In the genomic region with DNA sequence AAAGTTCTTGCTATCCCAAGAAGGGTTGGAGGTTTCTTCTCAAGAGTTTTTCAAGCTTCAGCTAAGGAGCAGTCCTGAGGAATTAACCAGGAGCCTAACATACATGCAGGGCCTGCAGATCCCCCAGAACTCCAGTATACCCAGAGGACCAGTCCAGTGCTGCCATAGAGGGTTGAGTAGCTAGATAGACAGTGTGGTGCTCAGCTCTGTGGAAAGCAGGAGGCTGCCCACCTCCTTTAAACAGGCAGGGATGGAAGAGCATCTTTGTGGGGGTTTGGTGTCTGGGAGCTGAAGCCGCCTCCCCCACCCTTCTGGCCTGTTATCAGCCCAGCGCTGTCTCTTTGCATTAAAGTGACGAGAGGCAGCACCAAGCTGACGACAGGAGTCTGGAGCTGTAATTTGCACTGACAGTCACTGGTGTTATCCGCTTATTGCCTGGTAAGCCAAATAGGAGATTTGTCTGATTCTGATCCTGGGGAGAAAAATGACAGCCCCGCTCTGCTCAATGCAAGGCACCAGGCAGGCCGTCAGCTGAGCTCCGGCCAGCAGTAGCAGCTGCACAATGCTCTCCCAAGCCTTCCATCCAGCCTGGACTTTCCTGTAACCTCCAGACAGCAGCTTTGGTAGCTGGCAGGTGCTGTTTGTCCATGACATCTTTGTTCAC, we compare ENCODE assay signal across 8 mouse cellular contexts. TPM values are rescaled to one million over a fixed set of nuclear protein-coding genes. Genes with fewer than 3 reads are reported as not detected.
DNase-seq lines count a peak whose midpoint lies in the region; ATAC-seq lines count a peak whose summit lies in the region.
"Had no signal": no experiment of that assay in that cellular context is flagged by ENCODE, and none has a peak within 500 bp of the region (broad histone marks: within the 10 kb centered on the region; RNA-seq: fewer than 3 reads in every experiment).

No protein-coding gene starts in this region.

- peaks cover 25% of the 10 kb centered on the region for H3K4me1 ChIP-seq in embryonic facial prominence, embryonic 10.5 days
- H3K4me1 ChIP-seq in intestine, embryonic 15.5 days (replicated peaks), result peaks cover 7% of the 10 kb centered on the region; the same call in 1 of the 2 replicates

- no peaks in the 10 kb centered on the region for H3K36me3 ChIP-seq in embryonic facial prominence, embryonic 10.5 days (replicated peaks)
- H3K36me3 ChIP-seq in intestine, embryonic 15.5 days, result no peaks in the 10 kb centered on the region

- H3K4me3 ChIP-seq in embryonic facial prominence, embryonic 10.5 days, result no peak overlapping the region
- H3K4me3 ChIP-seq in intestine, embryonic 15.5 days (replicated peaks), result no peak overlapping the region

- ATAC-seq in intestine, embryonic 15.5 days, result peak; percentile 75

- WGBS in embryonic facial prominence, embryonic 10.5 days, result 54% methylated on average over 8 of the region's 8 CpGs
- 30% methylated on average over 8 of the region's 8 CpGs for WGBS in intestine, embryonic 15.5 days

- no peak overlapping the region for H3K4me2 ChIP-seq in intestine, embryonic 15.5 days (replicated peaks)

- no peak overlapping the region; the same call in 1 of the 2 replicates for H3K27ac ChIP-seq in embryonic facial prominence, embryonic 10.5 days (replicated peaks)
- H3K27ac ChIP-seq in intestine, embryonic 15.5 days, result no peak overlapping the region
- H3K27ac ChIP-seq: liver, embryonic 14.5 days had no signal

- no peak overlapping the region for H3K9ac ChIP-seq in intestine, embryonic 15.5 days
- H3K9ac ChIP-seq: liver, embryonic 14.5 days had no signal

- H3K9me3 ChIP-seq in embryonic facial prominence, embryonic 10.5 days, result no peaks in the 10 kb centered on the region
- H3K9me3 ChIP-seq in intestine, embryonic 15.5 days, result no peaks in the 10 kb centered on the region

- no peaks in the 10 kb centered on the region; the same call in 1 of the 2 replicates for H3K27me3 ChIP-seq in embryonic facial prominence, embryonic 10.5 days (replicated peaks; ENCODE audit: low read depth, poor library complexity, severe bottlenecking)
- H3K27me3 ChIP-seq in intestine, embryonic 15.5 days (replicated peaks), result no peaks in the 10 kb centered on the region

- DNase-seq in layer of hippocampus, adult 11-12 months (ENCODE audit: low spot score), result peak; percentile 20
- DNase-seq in layer of hippocampus, postnatal 25 days (ENCODE audit: extremely low spot score in 1 of 2, low spot score in 1 of 2), result no peak
- DNase-seq in embryonic facial prominence, embryonic 10.5 days (ENCODE audit: low spot score), result peak; percentile 59
- peak; percentile 27 for DNase-seq in right cerebral cortex, postnatal 25 days
- no peak for DNase-seq in ovary, adult 18-20 months (ENCODE audit: low spot score)
- no peak for DNase-seq in adrenal gland, postnatal 4 days (ENCODE audit: low spot score in 2 of 2)

RNA-seq across cellular contexts. Expression of a gene that starts 51.2 kb away (rescaled TPM):
- total RNA-seq in layer of hippocampus, postnatal 25 days (2021), result 10 to 100 TPM; 38.1 to 40.7 TPM
- polyA plus RNA-seq in embryonic facial prominence, embryonic 10.5 days (2016; fragmentation: Nextera tagmentation; extraction: Ambion mirVana), result 13.5 and 13.9 TPM in 2 replicates
- polyA plus RNA-seq in intestine, embryonic 15.5 days (2015; fragmentation: Nextera tagmentation; extraction: Ambion mirVana), result 12.9 and 15.9 TPM in 2 replicates
- total RNA-seq in adrenal gland, postnatal 4 days (2021), result 10 to 100 TPM; 15.6 to 19.9 TPM

Comparison
In these comparisons a context has a peak if more than half of its experiments do, and no peak if none do; other contexts are left out.
1. DNase-seq: peak in layer of hippocampus, adult 11-12 months (single experiment), embryonic facial prominence, embryonic 10.5 days (single experiment) and right cerebral cortex, postnatal 25 days (single experiment); none in layer of hippocampus, postnatal 25 days (0 of 2), ovary, adult 18-20 months (single experiment) and adrenal gland, postnatal 4 days (0 of 2).